Mouse (Mus musculus): Measurements from ENCODE around the gene Ptx4. TPM values are rescaled to one million over a fixed set of nuclear protein-coding genes. Genes with fewer than 3 reads are reported as not detected.

Gene Ptx4
- total and polyA plus RNA-seq, 2 experiments from 2014 or later, result 0.54 to 1.2 TPM

GRCm38 (mm10) chr17:25163387-25163786 is 42.8 kb downstream of the Ptx4 start:
- Histone ChIP-seq H3K4me1 (ENCODE audit: insufficient read depth) (no peaks in the 10 kb centered on the region), H3K27ac (ENCODE audit: low read depth, low read length) (no peak overlapping the region), H3K36me3 (ENCODE audit: insufficient read depth) (peaks cover 27% of the 10 kb centered on the region), H3K27me3 (ENCODE audit: insufficient read depth, low read length) (no peaks in the 10 kb centered on the region), H3K9ac (no peak overlapping the region), H3K4me2 (ENCODE audit: low read depth) (no peak overlapping the region), H3K9me3 (ENCODE audit: low read length) (no peaks in the 10 kb centered on the region), H3K4me3 (ENCODE audit: low read depth, low read length) (no peak overlapping the region)
- ATAC-seq, result no peak
- DNase-seq, result no peak
- WGBS, result 83% methylated on average over 7 of the region's 7 CpGs
- no peak for TF ChIP-seq CTCF (IDR thresholded peaks at IDR 0.05; ENCODE audit: low read depth)

GRCm38 (mm10) chr17:25164770-25165169 is 44.2 kb downstream of the Ptx4 start:
- Histone ChIP-seq H3K4me3 (ENCODE audit: low read depth, low read length) (no peak overlapping the region), H3K4me2 (ENCODE audit: low read depth) (no peak overlapping the region), H3K9ac (no peak overlapping the region), H3K27me3 (ENCODE audit: insufficient read depth, low read length) (no peaks in the 10 kb centered on the region), H3K27ac (ENCODE audit: low read depth, low read length) (no peak overlapping the region), H3K9me3 (ENCODE audit: low read length) (no peaks in the 10 kb centered on the region), H3K36me3 (ENCODE audit: insufficient read depth) (peaks cover 18% of the 10 kb centered on the region), H3K4me1 (ENCODE audit: insufficient read depth) (no peaks in the 10 kb centered on the region)
- no peak for ATAC-seq
- TF ChIP-seq CTCF (IDR thresholded peaks at IDR 0.05; ENCODE audit: low read depth), result no peak
- WGBS, result 87% methylated on average over 3 of the region's 3 CpGs
- no peak for DNase-seq

- H3K4me1 ChIP-seq (ENCODE audit: insufficient read depth), result no peaks in the 10 kb centered on the region
- TF ChIP-seq CTCF (IDR thresholded peaks at IDR 0.05; ENCODE audit: low read depth), result no peak
- ATAC-seq (no peak), DNase-seq (no peak)
- 75% methylated on average over 6 of the region's 6 CpGs for WGBS
- H3K4me3 ChIP-seq (ENCODE audit: low read depth, low read length), result no peak overlapping the region
- no peaks in the 10 kb centered on the region for H3K27me3 ChIP-seq (ENCODE audit: insufficient read depth, low read length)
- H3K9ac ChIP-seq, result no peak overlapping the region
- H3K36me3 ChIP-seq (ENCODE audit: insufficient read depth), result peaks cover 5% of the 10 kb centered on the region; the same call in 1 of the 2 replicates
- H3K27ac ChIP-seq (ENCODE audit: low read depth, low read length), result no peak overlapping the region
- H3K4me2 ChIP-seq (ENCODE audit: low read depth), result no peak overlapping the region
- no peaks in the 10 kb centered on the region for H3K9me3 ChIP-seq (ENCODE audit: low read length)
Measured at GRCm38 (mm10) chr17:25165970-25166671, 45.6 kb downstream of the Ptx4 start.

GRCm38 (mm10) chr17:25169706-25170105 is 49.1 kb downstream of the Ptx4 start:
- Histone ChIP-seq H3K4me3 (ENCODE audit: low read depth, low read length) (no peak overlapping the region), H3K4me2 (ENCODE audit: low read depth) (no peak overlapping the region), H3K4me1 (ENCODE audit: insufficient read depth) (no peaks in the 10 kb centered on the region), H3K9ac (no peak overlapping the region), H3K27me3 (ENCODE audit: insufficient read depth, low read length) (no peaks in the 10 kb centered on the region), H3K36me3 (ENCODE audit: insufficient read depth) (no peaks in the 10 kb centered on the region), H3K9me3 (ENCODE audit: low read length) (no peaks in the 10 kb centered on the region), H3K27ac (ENCODE audit: low read depth, low read length) (no peak overlapping the region)
- TF ChIP-seq CTCF (IDR thresholded peaks at IDR 0.05; ENCODE audit: low read depth), result no peak
- 86% methylated on average over 2 of the region's 2 CpGs for WGBS
- ATAC-seq, result no peak
- DNase-seq, result no peak

GRCm38 (mm10) chr17:25172558-25172957 is 52.0 kb downstream of the Ptx4 start:
- no peaks in the 10 kb centered on the region for H3K4me1 ChIP-seq (ENCODE audit: insufficient read depth)

More at GRCm38 (mm10) chr17:25172558-25172957, 52.0 kb downstream of the Ptx4 start:
- H3K4me3 ChIP-seq (ENCODE audit: low read depth, low read length), result no peak overlapping the region
- no peaks in the 10 kb centered on the region for H3K36me3 ChIP-seq (ENCODE audit: insufficient read depth)
- no peak overlapping the region for H3K4me2 ChIP-seq (ENCODE audit: low read depth)
- no peak for TF ChIP-seq CTCF (IDR thresholded peaks at IDR 0.05; ENCODE audit: low read depth)
- H3K27ac ChIP-seq (ENCODE audit: low read depth, low read length), result no peak overlapping the region
- no peaks in the 10 kb centered on the region for H3K9me3 ChIP-seq (ENCODE audit: low read length)
- ATAC-seq, result no peak
- DNase-seq, result no peak
- WGBS, result 76% methylated on average over 3 of the region's 3 CpGs
- no peak overlapping the region for H3K9ac ChIP-seq
- no peaks in the 10 kb centered on the region for H3K27me3 ChIP-seq (ENCODE audit: insufficient read depth, low read length)

Other genes starting within 250 kb of the Ptx4 start
- gene Nubp2, start 234.4 kb upstream of the Ptx4 start, total RNA-seq (2014; rRNA removed), result 40.5 and 50.6 TPM in 2 replicates
- 67.3 and 80.1 TPM in 2 replicates for gene Nubp2, start 234.4 kb upstream of the Ptx4 start, polyA plus RNA-seq (2015; fragmentation: Nextera tagmentation; extraction: Ambion mirVana)
- 75.7 and 91.0 TPM in 2 replicates for gene Spsb3, start 234.1 kb upstream of the Ptx4 start, total RNA-seq (2014; rRNA removed)
- 89.8 and 97.8 TPM in 2 replicates for gene Spsb3, start 234.1 kb upstream of the Ptx4 start, polyA plus RNA-seq (2015; fragmentation: Nextera tagmentation; extraction: Ambion mirVana)
- gene Eme2, start 225.7 kb upstream of the Ptx4 start, total RNA-seq (2014; rRNA removed), result 35.6 and 36.6 TPM in 2 replicates
- gene Eme2, start 225.7 kb upstream of the Ptx4 start, polyA plus RNA-seq (2015; fragmentation: Nextera tagmentation; extraction: Ambion mirVana), result 14.7 and 17.9 TPM in 2 replicates
- gene Mrps34, start 225.6 kb upstream of the Ptx4 start, total RNA-seq (2014; rRNA removed), result 39.5 and 45.5 TPM in 2 replicates
- gene Mrps34, start 225.6 kb upstream of the Ptx4 start, polyA plus RNA-seq (2015; fragmentation: Nextera tagmentation; extraction: Ambion mirVana), result 128 and 138 TPM in 2 replicates
- gene Nme3, start 224.3 kb upstream of the Ptx4 start, total RNA-seq (2014; rRNA removed), result 60.1 and 75.7 TPM in 2 replicates
- gene Nme3, start 224.3 kb upstream of the Ptx4 start, polyA plus RNA-seq (2015; fragmentation: Nextera tagmentation; extraction: Ambion mirVana), result 74.7 and 81.0 TPM in 2 replicates
- gene Mapk8ip3, start 183.8 kb upstream of the Ptx4 start, total RNA-seq (2014; rRNA removed), result 128 and 151 TPM in 2 replicates
- gene Mapk8ip3, start 183.8 kb upstream of the Ptx4 start, polyA plus RNA-seq (2015; fragmentation: Nextera tagmentation; extraction: Ambion mirVana), result 50.3 and 65.1 TPM in 2 replicates
- 52.3 and 64.7 TPM in 2 replicates for gene Jpt2, start 160.1 kb upstream of the Ptx4 start, total RNA-seq (2014; rRNA removed)
- gene Jpt2, start 160.1 kb upstream of the Ptx4 start, polyA plus RNA-seq (2015; fragmentation: Nextera tagmentation; extraction: Ambion mirVana), result 46.2 and 58.4 TPM in 2 replicates
- gene Cramp1l, start 105.0 kb upstream of the Ptx4 start, total RNA-seq (2014; rRNA removed), result 16.2 and 21.5 TPM in 2 replicates
- gene Cramp1l, start 105.0 kb upstream of the Ptx4 start, polyA plus RNA-seq (2015; fragmentation: Nextera tagmentation; extraction: Ambion mirVana), result 1.9 and 2.9 TPM in 2 replicates
- gene Ift140, start 104.7 kb upstream of the Ptx4 start, total RNA-seq (2014; rRNA removed), result 31.8 and 37.7 TPM in 2 replicates
- gene Ift140, start 104.7 kb upstream of the Ptx4 start, polyA plus RNA-seq (2015; fragmentation: Nextera tagmentation; extraction: Ambion mirVana), result 11.6 and 15.2 TPM in 2 replicates
- gene Tmem204, start 37.2 kb upstream of the Ptx4 start, total RNA-seq (2014; rRNA removed), result 9.0 and 11.9 TPM in 2 replicates
- gene Tmem204, start 37.2 kb upstream of the Ptx4 start, polyA plus RNA-seq (2015; fragmentation: Nextera tagmentation; extraction: Ambion mirVana), result 10.3 and 10.6 TPM in 2 replicates
- gene Telo2, start 4.8 kb upstream of the Ptx4 start, total RNA-seq (2014; rRNA removed), result 51.9 and 92.2 TPM in 2 replicates
- gene Telo2, start 4.8 kb upstream of the Ptx4 start, polyA plus RNA-seq (2015; fragmentation: Nextera tagmentation; extraction: Ambion mirVana), result 32.4 and 35.6 TPM in 2 replicates
- gene Clcn7, start 12.6 kb downstream of the Ptx4 start, total RNA-seq (2014; rRNA removed), result 29.2 and 33.1 TPM in 2 replicates
- 14.8 and 19.0 TPM in 2 replicates for gene Clcn7, start 12.6 kb downstream of the Ptx4 start, polyA plus RNA-seq (2015; fragmentation: Nextera tagmentation; extraction: Ambion mirVana)
- gene Ccdc154, start 41.7 kb downstream of the Ptx4 start, total RNA-seq (2014; rRNA removed), result 0.05 TPM in 1 of 2 replicates, not detected in the other
- not detected in 2 replicates for gene Ccdc154, start 41.7 kb downstream of the Ptx4 start, polyA plus RNA-seq (2015; fragmentation: Nextera tagmentation; extraction: Ambion mirVana)
- gene Gm38655, start 54.7 kb downstream of the Ptx4 start, total RNA-seq (2014; rRNA removed), result not detected in 2 replicates
- not detected in 2 replicates for gene Gm38655, start 54.7 kb downstream of the Ptx4 start, polyA plus RNA-seq (2015; fragmentation: Nextera tagmentation; extraction: Ambion mirVana)
- gene BC003965, start 63.8 kb downstream of the Ptx4 start, total RNA-seq (2014; rRNA removed), result 23.7 and 24.2 TPM in 2 replicates
- gene BC003965, start 63.8 kb downstream of the Ptx4 start, polyA plus RNA-seq (2015; fragmentation: Nextera tagmentation; extraction: Ambion mirVana), result 30.8 and 32.8 TPM in 2 replicates
- gene Unkl, start 67.6 kb downstream of the Ptx4 start, total RNA-seq (2014; rRNA removed), result 21.6 and 22.8 TPM in 2 replicates
- 7.6 and 11.6 TPM in 2 replicates for gene Unkl, start 67.6 kb downstream of the Ptx4 start, polyA plus RNA-seq (2015; fragmentation: Nextera tagmentation; extraction: Ambion mirVana)
- 91.3 and 109 TPM in 2 replicates for gene Gnptg, start 119.4 kb downstream of the Ptx4 start, total RNA-seq (2014; rRNA removed)
- 119 and 121 TPM in 2 replicates for gene Gnptg, start 119.4 kb downstream of the Ptx4 start, polyA plus RNA-seq (2015; fragmentation: Nextera tagmentation; extraction: Ambion mirVana)
- gene Tsr3, start 119.4 kb downstream of the Ptx4 start, total RNA-seq (2014; rRNA removed), result 56.6 and 62.0 TPM in 2 replicates
- 70.0 and 78.6 TPM in 2 replicates for gene Tsr3, start 119.4 kb downstream of the Ptx4 start, polyA plus RNA-seq (2015; fragmentation: Nextera tagmentation; extraction: Ambion mirVana)
- gene Baiap3, start 135.6 kb downstream of the Ptx4 start, total RNA-seq (2014; rRNA removed), result 30.2 and 70.8 TPM in 2 replicates
- 8.2 and 16.2 TPM in 2 replicates for gene Baiap3, start 135.6 kb downstream of the Ptx4 start, polyA plus RNA-seq (2015; fragmentation: Nextera tagmentation; extraction: Ambion mirVana)
- gene Ube2i, start 153.9 kb downstream of the Ptx4 start, total RNA-seq (2014; rRNA removed), result 508 and 550 TPM in 2 replicates
- gene Ube2i, start 153.9 kb downstream of the Ptx4 start, polyA plus RNA-seq (2015; fragmentation: Nextera tagmentation; extraction: Ambion mirVana), result 439 and 486 TPM in 2 replicates
- not detected in 2 replicates for gene Prss34, start 177.6 kb downstream of the Ptx4 start, total RNA-seq (2014; rRNA removed)
- not detected in 2 replicates for gene Prss34, start 177.6 kb downstream of the Ptx4 start, polyA plus RNA-seq (2015; fragmentation: Nextera tagmentation; extraction: Ambion mirVana)
- not detected in 2 replicates for gene Prss28, start 187.9 kb downstream of the Ptx4 start, total RNA-seq (2014; rRNA removed)
- gene Prss28, start 187.9 kb downstream of the Ptx4 start, polyA plus RNA-seq (2015; fragmentation: Nextera tagmentation; extraction: Ambion mirVana), result not detected in 2 replicates
- gene Prss29, start 197.9 kb downstream of the Ptx4 start, total RNA-seq (2014; rRNA removed), result not detected in 2 replicates
- not detected in 2 replicates for gene Prss29, start 197.9 kb downstream of the Ptx4 start, polyA plus RNA-seq (2015; fragmentation: Nextera tagmentation; extraction: Ambion mirVana)
- not detected in 2 replicates for gene Tpsab1, start 224.8 kb downstream of the Ptx4 start, total RNA-seq (2014; rRNA removed)
- 0.13 TPM in 1 of 2 replicates, not detected in the other for gene Tpsab1, start 224.8 kb downstream of the Ptx4 start, polyA plus RNA-seq (2015; fragmentation: Nextera tagmentation; extraction: Ambion mirVana)
- gene Tpsb2, start 245.5 kb downstream of the Ptx4 start, total RNA-seq (2014; rRNA removed), result 0.33 and 1.4 TPM in 2 replicates
- gene Tpsb2, start 245.5 kb downstream of the Ptx4 start, polyA plus RNA-seq (2015; fragmentation: Nextera tagmentation; extraction: Ambion mirVana), result 3.8 and 4.2 TPM in 2 replicates
- gene Tpsg1, start 248.5 kb downstream of the Ptx4 start, total RNA-seq (2014; rRNA removed), result not detected in 2 replicates
- gene Tpsg1, start 248.5 kb downstream of the Ptx4 start, polyA plus RNA-seq (2015; fragmentation: Nextera tagmentation; extraction: Ambion mirVana), result 0.92 and 1.2 TPM in 2 replicates

All from forebrain, postnatal 0 days (tissue).